Comparison of ENCODE assay signal across 10 mouse cellular contexts in genomic region chr2:165470167-165470566, GRCm38 (mm10). TPM values are rescaled to one million over a fixed set of nuclear protein-coding genes. Genes with fewer than 3 reads are reported as not detected.
DNase-seq lines count a peak whose midpoint lies in the region; ATAC-seq and TF ChIP-seq lines count a peak whose summit lies in the region.
"Had no signal": no experiment of that assay in that cellular context is flagged by ENCODE, and none has a peak within 500 bp of the region (broad histone marks: within the 10 kb centered on the region; RNA-seq: fewer than 3 reads in every experiment).

No protein-coding gene starts in this region.

- 0 out of 2 replicates have a peak, but pooled peaks cover 5% of the 10 kb centered on the region for H3K4me1 ChIP-seq in kidney, embryonic 14.5 days (ENCODE audit: control insufficient read depth, insufficient read depth, low read length)
- no peaks in the 10 kb centered on the region for H3K4me1 ChIP-seq in CH12.LX (ENCODE audit: control insufficient read depth in 1 of 2, insufficient read depth in 2 of 2)
- 0 out of 2 replicates have a peak, but pooled peaks cover 3% of the 10 kb centered on the region for H3K4me1 ChIP-seq in heart, embryonic 11.5 days (ENCODE audit: control insufficient read depth, insufficient read depth, low read length)

- TF ChIP-seq RAD21 in CH12.LX (IDR thresholded peaks at IDR 0.05; ENCODE audit: low read depth, low read length): peak; percentile 15

- TF ChIP-seq POLR2A in CH12.LX (IDR thresholded peaks at IDR 0.05; ENCODE audit: low read depth, low read length): no peak

- no peak for TF ChIP-seq EP300 in CH12.LX (IDR thresholded peaks at IDR 0.05; ENCODE audit: low read length)

- peak in 1 of 2 experiments; percentile 67; a peak in 2 of 4 replicates for TF ChIP-seq CTCF in CH12.LX (conservative IDR thresholded peaks at IDR 0.05 in 1 of 2, IDR thresholded peaks at IDR 0.05 in 1 of 2; ENCODE audit: low read depth in 2 of 2, low read length in 2 of 2)

- H3K79me2 ChIP-seq in CH12.LX (replicated peaks; ENCODE audit: control insufficient read depth, extremely low read depth, insufficient read depth, poor library complexity, severe bottlenecking): no peaks in the 10 kb centered on the region

- in situ Hi-C loops in CH12.LX (cut with MboI; ENCODE audit: low pct_ligation_motif_present, low pct_unique_long_range_greater_than_20kb, low sequenced_read_pairs): loop anchor here (10.0 kb wide), 1 partner anchor 105 kb away; the partner anchor contains the start of gene Zfp663

- dilution Hi-C loops in CH12.LX (cut with MboI; ENCODE audit: extremely low pct_ligation_motif_present, extremely low pct_unique_long_range_greater_than_20kb, low sequenced_read_pairs): no loop called here

- H3K27me3 ChIP-seq in kidney, embryonic 14.5 days (ENCODE audit: control insufficient read depth, insufficient read depth, low read length): peaks cover 23% of the 10 kb centered on the region
- peaks cover 95% of the 10 kb centered on the region for H3K27me3 ChIP-seq in CH12.LX (replicated peaks)
- H3K27me3 ChIP-seq in heart, embryonic 11.5 days (ENCODE audit: control insufficient read depth, insufficient read depth, low read length): peaks cover 34% of the 10 kb centered on the region

- no peaks in the 10 kb centered on the region for H3K36me3 ChIP-seq in kidney, embryonic 14.5 days (ENCODE audit: control insufficient read depth, insufficient read depth, low read length)
- H3K36me3 ChIP-seq in CH12.LX (replicated peaks in 1 of 2; ENCODE audit: control insufficient read depth in 1 of 2, insufficient read depth in 1 of 2, low read length in 1 of 2): no peaks in the 10 kb centered on the region
- H3K36me3 ChIP-seq in heart, embryonic 11.5 days (ENCODE audit: control insufficient read depth, insufficient read depth, low read length): no peaks in the 10 kb centered on the region

- H3K9me3 ChIP-seq in kidney, embryonic 14.5 days (ENCODE audit: control insufficient read depth, low read length): no peaks in the 10 kb centered on the region
- no peaks in the 10 kb centered on the region for H3K9me3 ChIP-seq in CH12.LX (replicated peaks; ENCODE audit: low read length)
- no peaks in the 10 kb centered on the region for H3K9me3 ChIP-seq in heart, embryonic 11.5 days (replicated peaks; ENCODE audit: control insufficient read depth, low read length)

- WGBS in kidney, embryonic 14.5 days: 17% methylated on average over 5 of the region's 5 CpGs
- WGBS in heart, embryonic 11.5 days (ENCODE audit: insufficient replicate concordance): 33% methylated on average over 5 of the region's 5 CpGs

- 0 out of 2 replicates have a peak, but pooled peaks have one; percentile 43 for ATAC-seq in kidney, embryonic 14.5 days (ENCODE audit: low FRiP score, low TSS enrichment)
- no peak for ATAC-seq in heart, embryonic 11.5 days (replicated peaks; ENCODE audit: insufficient number of reproducible peaks, low FRiP score, low TSS enrichment)
- ATAC-seq: inflammation-experienced regulatory T-cells, adult 6 months had no signal

- no peak overlapping the region for H3K9ac ChIP-seq in kidney, embryonic 14.5 days (ENCODE audit: low read depth, low read length)
- no peak overlapping the region for H3K9ac ChIP-seq in CH12.LX (ENCODE audit: insufficient read depth, low read depth)
- no peak overlapping the region for H3K9ac ChIP-seq in heart, embryonic 11.5 days (ENCODE audit: low read depth, low read length)

- no peak for DNase-seq in kidney, adult 11 months
- peak; percentile 49 for DNase-seq in CH12.LX (ENCODE audit: extremely low read depth)
- DNase-seq in ZHBTc4 (ENCODE audit: low read depth, low spot score): peak; percentile 63
- peak; percentile 38 for DNase-seq in lung, postnatal 36 days
- no peak for DNase-seq in adrenal gland, postnatal 25 days
- no peak for DNase-seq in right cerebral cortex, postnatal 36 days (ENCODE audit: low spot score in 2 of 2)

- H3K4me2 ChIP-seq in kidney, embryonic 14.5 days (replicated peaks; ENCODE audit: low read depth, low read length): no peak overlapping the region
- H3K4me2 ChIP-seq in CH12.LX (ENCODE audit: insufficient read depth, low read depth, poor library complexity, severe bottlenecking): no peak overlapping the region
- H3K4me2 ChIP-seq in heart, embryonic 11.5 days: no peak overlapping the region

- no peak overlapping the region for H3K4me3 ChIP-seq in kidney, embryonic 14.5 days (ENCODE audit: low read length)
- H3K4me3 ChIP-seq in CH12.LX (replicated peaks in 1 of 3; ENCODE audit: low read depth in 2 of 3, low read length in 2 of 3, poor library complexity in 1 of 3): no peak overlapping the region
- H3K4me3 ChIP-seq in heart, embryonic 11.5 days (ENCODE audit: low read depth, low read length): no peak overlapping the region
- H3K4me3 ChIP-seq: erythroblast, embryonic 14.5 days had no signal

- no peak overlapping the region for H3K27ac ChIP-seq in kidney, embryonic 14.5 days (ENCODE audit: low read depth, low read length)
- H3K27ac ChIP-seq in CH12.LX (ENCODE audit: insufficient read depth, low read depth): no peak overlapping the region
- no peak overlapping the region for H3K27ac ChIP-seq in heart, embryonic 11.5 days (ENCODE audit: low read depth, low read length)

TF ChIP-seq in CH12.LX, 34 proteins besides CTCF, POLR2A, EP300 and RAD21:
- TF ChIP-seq MAZ (IDR thresholded peaks at IDR 0.05; ENCODE audit: low read depth, low read length): no peak
- TF ChIP-seq ETS1 (conservative IDR thresholded peaks at IDR 0.05; ENCODE audit: low read depth, low read length): no peak
- TF ChIP-seq JUND (conservative IDR thresholded peaks at IDR 0.05; ENCODE audit: low read depth, low read length): no peak
- peak; percentile 48 for TF ChIP-seq SMC3 (IDR thresholded peaks at IDR 0.05; ENCODE audit: low read depth, low read length)

RNA-seq across cellular contexts. Expression of gene Slc13a3, which starts 2.9 kb away (rescaled TPM):
- polyA plus RNA-seq in kidney, embryonic 14.5 days (2014; fragmentation: Nextera tagmentation; extraction: Ambion mirVana): 0.24 and 0.42 TPM in 2 replicates
- total RNA-seq in CH12.LX (2012; rRNA removed) (not detected in 2 replicates), CH12.LX (2014; rRNA removed) (not detected in 2 replicates)
- polyA plus RNA-seq in CH12.LX (2012; ENCODE audit: insufficient read length, low read depth): not detected in 2 replicates
- 0.58 and 1.5 TPM in 2 replicates for total RNA-seq in adrenal gland, postnatal 25 days (2021)
- 0.29 and 0.61 TPM in 2 replicates for polyA plus RNA-seq in heart, embryonic 11.5 days (2014; fragmentation: Nextera tagmentation; extraction: Ambion mirVana)
- polyA plus RNA-seq: inflammation-experienced regulatory T-cells, adult 6 months had no signal

RNA-seq across cellular contexts. Expression of gene Trp53rka, which starts 23.0 kb away (rescaled TPM):
- 27.0 and 42.5 TPM in 2 replicates for polyA plus RNA-seq in kidney, embryonic 14.5 days (2014; fragmentation: Nextera tagmentation; extraction: Ambion mirVana)
- total RNA-seq in CH12.LX (2012; rRNA removed) (17.5 and 20.3 TPM in 2 replicates), CH12.LX (2014; rRNA removed) (12.1 and 13.0 TPM in 2 replicates)
- polyA plus RNA-seq in CH12.LX (2012; ENCODE audit: insufficient read length, low read depth): 14.8 and 16.0 TPM in 2 replicates
- 15.4 and 16.1 TPM in 2 replicates for total RNA-seq in adrenal gland, postnatal 25 days (2021)
- 24.8 and 28.1 TPM in 2 replicates for polyA plus RNA-seq in heart, embryonic 11.5 days (2014; fragmentation: Nextera tagmentation; extraction: Ambion mirVana)

RNA-seq across cellular contexts. Expression of gene Slc2a10, which starts 33.4 kb away (rescaled TPM):
- 3.0 and 6.9 TPM in 2 replicates for polyA plus RNA-seq in kidney, embryonic 14.5 days (2014; fragmentation: Nextera tagmentation; extraction: Ambion mirVana)
- total RNA-seq in CH12.LX (2012; rRNA removed): not detected in 2 replicates
- not detected in 2 replicates for total RNA-seq in CH12.LX (2014; rRNA removed)
- polyA plus RNA-seq in CH12.LX (2012; ENCODE audit: insufficient read length, low read depth): not detected in 2 replicates
- total RNA-seq in adrenal gland, postnatal 25 days (2021): 0.43 and 0.82 TPM in 2 replicates
- 2.6 and 4.1 TPM in 2 replicates for polyA plus RNA-seq in heart, embryonic 11.5 days (2014; fragmentation: Nextera tagmentation; extraction: Ambion mirVana)
- polyA plus RNA-seq: erythroblast, embryonic 14.5 days; inflammation-experienced regulatory T-cells, adult 6 months had no signal

Comparison
In these comparisons a context has a peak if more than half of its experiments do, and no peak if none do; other contexts are left out.
1. DNase-seq: peak in CH12.LX (single experiment), ZHBTc4 (single experiment) and lung, postnatal 36 days (single experiment); none in kidney, adult 11 months (single experiment), adrenal gland, postnatal 25 days (single experiment) and right cerebral cortex, postnatal 36 days (0 of 2).